Mouse (Mus musculus) testis, adult 2 months (tissue): ENCODE data around the gene Kirrel. TPM values are rescaled to one million over a fixed set of nuclear protein-coding genes. Genes with fewer than 3 reads are reported as not detected.

Experiments used
- H3K27ac ChIP-seq: fragments of 200-500 bp; 2 replicates; pipeline ENCODE4 v1.5.1; 2012; ENCODE audit warnings: low read depth, low read length; ENCODE audit not compliant: control insufficient read depth, insufficient read depth
- H3K27me3 ChIP-seq: fragments of 200-500 bp; 2 replicates; pipeline ENCODE4 v1.6.1; 2012; ENCODE audit warnings: mild to moderate bottlenecking, low read length, moderate library complexity; ENCODE audit not compliant: control insufficient read depth, insufficient read depth
- H3K36me3 ChIP-seq: fragments of 200-500 bp; 2 replicates; pipeline ENCODE4 v1.6.1; 2012; ENCODE audit warnings: mild to moderate bottlenecking, low read length; ENCODE audit not compliant: control insufficient read depth, insufficient read depth
- H3K4me1 ChIP-seq: fragments of 200-500 bp; 2 replicates; pipeline ENCODE4 v1.6.1; 2012; ENCODE audit warnings: low read length; ENCODE audit not compliant: control insufficient read depth, insufficient read depth
- H3K4me3 ChIP-seq: fragments of 200-500 bp; 2 replicates; pipeline ENCODE4 v1.5.1; 2012; ENCODE audit warnings: low read depth, mild to moderate bottlenecking, low read length, moderate library complexity, mixed read lengths; ENCODE audit not compliant: control insufficient read depth
- CTCF ChIP-seq: fragments of 200-500 bp; IDR thresholded peaks from 2 replicates; pipeline ENCODE4 v1.5.1; 2012; ENCODE audit warnings: low read depth, mild to moderate bottlenecking, inconsistent platforms, low read length, moderate library complexity; ENCODE audit not compliant: control insufficient read depth, insufficient read depth, insufficient replicate concordance
- POLR2A ChIP-seq: fragments of 200-500 bp; IDR thresholded peaks from 2 replicates; pipeline ENCODE4 v1.6.1; 2012; ENCODE audit warnings: low read depth, mild to moderate bottlenecking, inconsistent platforms, low read length, moderate library complexity; ENCODE audit not compliant: control insufficient read depth
- polyA plus RNA-seq: library from polyadenylated mRNA; depleted of rRNA; stranded (reverse); fragments of >200 nt; gene quantifications from 2 replicates; pipeline ENCODE4 v1.2.3, GENCODE M21; 2012; rRNA removed

Kirrel gene
- polyA plus RNA-seq, 1 experiment = 1.8 TPM

GRCm38 (mm10) chr3:87047801-87048200 lies 126.7 kb downstream of the Kirrel start:
- no peaks in the 10 kb centered on the region for H3K27me3 ChIP-seq
- no peak overlapping the region for H3K4me3 ChIP-seq
- H3K36me3 ChIP-seq = no peaks in the 10 kb centered on the region
- no peak overlapping the region for H3K27ac ChIP-seq
- TF ChIP-seq POLR2A (no peak), CTCF (no peak)
- H3K4me1 ChIP-seq = no peaks in the 10 kb centered on the region

DNA sequence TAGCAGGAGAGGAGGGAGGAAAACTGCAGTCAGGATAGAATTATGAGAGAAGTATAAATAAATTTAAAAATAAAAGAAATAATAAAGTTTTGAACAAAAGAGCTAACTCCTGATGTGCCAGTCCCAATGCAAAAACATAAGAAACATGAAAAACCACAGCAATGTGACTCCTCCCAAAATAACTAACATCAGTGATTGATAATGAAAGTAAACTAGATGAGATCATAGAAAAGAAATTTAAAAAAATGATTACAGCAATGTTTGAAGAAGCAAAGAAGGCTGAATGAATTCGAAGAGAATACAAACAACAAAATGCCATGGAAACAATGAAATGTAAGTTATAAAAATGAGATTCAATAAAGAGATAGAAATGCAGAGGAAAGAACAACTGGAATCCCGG lies 132.8 kb downstream of the Kirrel start:
- no peak overlapping the region for H3K27ac ChIP-seq
- no peak overlapping the region for H3K4me3 ChIP-seq
- no peaks in the 10 kb centered on the region for H3K27me3 ChIP-seq
- TF ChIP-seq POLR2A (no peak), CTCF (no peak)
- H3K4me1 ChIP-seq = no peaks in the 10 kb centered on the region
- H3K36me3 ChIP-seq = no peaks in the 10 kb centered on the region

GRCm38 (mm10) chr3:87038500-87038899 lies 136.0 kb downstream of the Kirrel start:
- H3K36me3 ChIP-seq = no peaks in the 10 kb centered on the region
- no peak overlapping the region for H3K27ac ChIP-seq
- H3K4me3 ChIP-seq = no peak overlapping the region
- TF ChIP-seq POLR2A (no peak), CTCF (no peak)
- H3K27me3 ChIP-seq = no peaks in the 10 kb centered on the region
- peaks cover 7% of the 10 kb centered on the region for H3K4me1 ChIP-seq

DNA sequence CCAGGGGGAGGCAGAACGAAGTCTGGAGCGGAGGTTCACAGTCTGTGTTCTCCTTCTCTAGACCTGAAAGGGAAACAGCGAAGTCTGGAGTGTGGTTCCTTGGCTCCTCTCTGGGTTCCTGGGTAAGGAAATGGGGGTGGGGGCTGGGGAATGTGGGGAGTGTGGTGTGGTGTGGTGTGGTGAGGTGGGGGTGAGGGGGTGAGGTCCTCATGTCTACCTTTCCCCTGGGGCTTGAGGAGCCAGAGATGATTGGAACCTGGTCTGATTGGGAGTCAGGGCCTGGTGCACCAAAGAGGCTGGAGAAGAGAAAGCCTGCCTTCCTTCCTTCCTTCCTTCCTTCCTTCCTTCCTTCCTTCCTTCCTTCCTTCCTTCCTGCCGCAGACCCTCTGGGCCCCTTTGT lies 140.5 kb downstream of the Kirrel start:
- Histone ChIP-seq H3K36me3 (no peaks in the 10 kb centered on the region), H3K27me3 (no peaks in the 10 kb centered on the region), H3K4me3 (no peak overlapping the region), H3K4me1 (peaks cover 7% of the 10 kb centered on the region), H3K27ac (no peak overlapping the region)
- TF ChIP-seq CTCF (no peak), POLR2A (no peak)

DNA sequence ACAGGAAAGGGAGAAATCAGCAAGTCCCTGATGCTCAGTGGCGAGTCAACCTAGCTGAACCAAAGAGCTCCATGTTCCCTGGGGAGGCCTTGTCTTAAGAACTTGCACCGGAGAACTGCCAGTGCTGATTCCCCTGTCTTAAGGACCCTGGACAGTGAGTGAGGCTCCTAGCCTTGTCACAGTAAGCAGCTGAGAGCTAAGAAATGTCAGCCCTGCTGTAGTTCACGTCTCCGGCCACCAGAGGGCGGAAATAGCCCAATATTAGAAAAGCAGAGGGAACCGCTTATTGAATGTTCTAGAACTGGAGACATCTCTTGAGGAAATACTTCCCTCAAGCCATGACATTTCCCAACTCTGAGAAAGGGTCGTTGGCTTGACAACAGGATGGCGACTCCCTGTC lies 141.2 kb downstream of the Kirrel start:
- H3K4me3 ChIP-seq = no peak overlapping the region
- no peak overlapping the region for H3K27ac ChIP-seq
- no peaks in the 10 kb centered on the region for H3K36me3 ChIP-seq
- H3K27me3 ChIP-seq = no peaks in the 10 kb centered on the region
- peaks cover 7% of the 10 kb centered on the region for H3K4me1 ChIP-seq
- TF ChIP-seq CTCF = peak; percentile 93; the same call in 1 of the 2 replicates
- no peak for TF ChIP-seq POLR2A

- no peak for TF ChIP-seq POLR2A
- peak; percentile 49; the same call in 1 of the 2 replicates for TF ChIP-seq CTCF
- no peak overlapping the region for H3K4me3 ChIP-seq
- peaks cover 7% of the 10 kb centered on the region for H3K4me1 ChIP-seq
- no peaks in the 10 kb centered on the region for H3K36me3 ChIP-seq
- H3K27me3 ChIP-seq = no peaks in the 10 kb centered on the region
- no peak overlapping the region for H3K27ac ChIP-seq
These were observed 143.7 kb downstream of the Kirrel start for GRCm38 (mm10) chr3:87030855-87031254.

Other genes with a start within 250 kb of the Kirrel start
- 1.3 and 1.8 TPM in 2 replicates for gene Cd1d1, start 175.3 kb downstream of the Kirrel start, polyA plus RNA-seq
- 0.65 and 0.75 TPM in 2 replicates for gene Fcrls, start 89.0 kb upstream of the Kirrel start, polyA plus RNA-seq
- gene Cd5l, start 183.1 kb upstream of the Kirrel start, polyA plus RNA-seq = 6.9 and 7.0 TPM in 2 replicates
- 0.07 TPM in 1 of 2 replicates, not detected in the other for gene Fcrl1, start 201.6 kb upstream of the Kirrel start, polyA plus RNA-seq